Mouse (Mus musculus) hindbrain, embryonic 13.5 days (tissue): ENCODE data around the gene Thap4. TPM values are rescaled to one million over a fixed set of nuclear protein-coding genes. Genes with fewer than 3 reads are reported as not detected.
A peak's percentile ranks its signal among the peaks of the same experiment; 100 is the strongest.

ENCODE experiments used
- ATAC-seq: fragments of 200-750 bp; cut with Nextera tagmentation; 2 replicates; pipeline ENCODE4 v1.8.0; 2017; ENCODE audit warnings: moderate TSS enrichment; ENCODE audit not compliant: low FRiP score
- H3K27ac ChIP-seq: fragments of 300-500 bp; sonication (generic); 2 replicates; pipeline ENCODE4 v1.5.1; 2015; ENCODE audit warnings: inconsistent platforms, mild to moderate bottlenecking, moderate library complexity
- H3K27me3 ChIP-seq: fragments of 300-500 bp; sonication (generic); 2 replicates; pipeline ENCODE4 v1.6.1; 2015; ENCODE audit warnings: mild to moderate bottlenecking, inconsistent platforms
- H3K36me3 ChIP-seq: fragments of 300-500 bp; sonication (generic); 2 replicates; pipeline ENCODE4 v1.6.1; 2015; ENCODE audit warnings: mild to moderate bottlenecking, inconsistent platforms
- H3K4me1 ChIP-seq: fragments of 300-500 bp; sonication (generic); replicated peaks from 2 replicates; pipeline ENCODE4 v1.6.1; 2015; ENCODE audit warnings: inconsistent platforms
- H3K4me2 ChIP-seq: fragments of 300-500 bp; sonication (generic); 2 replicates; pipeline ENCODE4 v1.6.1; 2015; ENCODE audit warnings: inconsistent platforms, mild to moderate bottlenecking, moderate library complexity
- H3K4me3 ChIP-seq: fragments of 300-500 bp; sonication (generic); 2 replicates; pipeline ENCODE4 v1.5.1; 2015; ENCODE audit warnings: mild to moderate bottlenecking, inconsistent platforms
- H3K9ac ChIP-seq: fragments of 300-500 bp; sonication (generic); 2 replicates; pipeline ENCODE4 v1.6.1; 2015; ENCODE audit warnings: mild to moderate bottlenecking, inconsistent platforms
- H3K9me3 ChIP-seq: fragments of 300-500 bp; sonication (generic); 2 replicates; pipeline ENCODE4 v1.6.1; 2016; ENCODE audit warnings: inconsistent platforms
- WGBS: fragments of 180-500 bp; shearing (Covaris S2); methylation state at CpG from one replicate; pipeline ENCODE4 v1.1.7; 2015; 5-methylcytosine and 5-hydroxymethylcytosine counted together
- polyA plus RNA-seq: library from polyadenylated mRNA; unstranded; fragments of >200 nt; fragmentation: Nextera tagmentation; extraction: Ambion mirVana; gene quantifications from 2 replicates; pipeline ENCODE4 v1.2.1, GENCODE M21; 2015

Thap4 gene
- polyA plus RNA-seq, 1 experiment from 2014 or later, result 41.3 TPM

GRCm38 (mm10) chr1:93702106-93702505 is 52.6 kb downstream of the Thap4 start:
- no peak overlapping the region for H3K4me2 ChIP-seq
- ATAC-seq, result no peak
- H3K27ac ChIP-seq, result no peak overlapping the region
- no peaks in the 10 kb centered on the region for H3K9me3 ChIP-seq
- H3K4me3 ChIP-seq, result no peak overlapping the region
- 85% methylated on average over 1 of the region's 1 CpGs for WGBS
- no peaks in the 10 kb centered on the region for H3K27me3 ChIP-seq
- H3K36me3 ChIP-seq, result peaks cover 27% of the 10 kb centered on the region
- no peak overlapping the region for H3K9ac ChIP-seq
- H3K4me1 ChIP-seq, result no peaks in the 10 kb centered on the region

GRCm38 (mm10) chr1:93699159-93699558 is 55.5 kb downstream of the Thap4 start:
- WGBS, result 90% methylated on average over 4 of the region's 4 CpGs
- Histone ChIP-seq H3K4me3 (no peak overlapping the region), H3K36me3 (peaks cover 33% of the 10 kb centered on the region), H3K9me3 (no peaks in the 10 kb centered on the region), H3K4me2 (no peak overlapping the region), H3K27me3 (no peaks in the 10 kb centered on the region), H3K27ac (no peak overlapping the region), H3K9ac (no peak overlapping the region), H3K4me1 (no peaks in the 10 kb centered on the region)
- ATAC-seq, result no peak

GRCm38 (mm10) chr1:93697317-93697716 is 57.3 kb downstream of the Thap4 start:
- H3K9me3 ChIP-seq, result no peaks in the 10 kb centered on the region
- H3K27me3 ChIP-seq, result no peaks in the 10 kb centered on the region
- 64% methylated on average over 3 of the region's 3 CpGs for WGBS
- H3K4me3 ChIP-seq, result no peak overlapping the region
- H3K27ac ChIP-seq, result no peak overlapping the region
- H3K9ac ChIP-seq, result no peak overlapping the region
- ATAC-seq, result no peak
- H3K4me2 ChIP-seq, result no peak overlapping the region
- no peaks in the 10 kb centered on the region for H3K4me1 ChIP-seq
- H3K36me3 ChIP-seq, result peaks cover 29% of the 10 kb centered on the region

- WGBS, result 90% methylated on average over 6 of the region's 6 CpGs
- Histone ChIP-seq H3K27ac (no peak overlapping the region), H3K4me1 (no peaks in the 10 kb centered on the region), H3K9ac (no peak overlapping the region), H3K4me3 (no peak overlapping the region), H3K9me3 (no peaks in the 10 kb centered on the region), H3K4me2 (no peak overlapping the region), H3K27me3 (no peaks in the 10 kb centered on the region), H3K36me3 (peaks cover 45% of the 10 kb centered on the region)
- no peak for ATAC-seq
Measured at GRCm38 (mm10) chr1:93694966-93695365, 59.7 kb downstream of the Thap4 start.

GRCm38 (mm10) chr1:93693943-93694342 is 60.7 kb downstream of the Thap4 start:
- Histone ChIP-seq H3K27ac (no peak overlapping the region), H3K9me3 (no peaks in the 10 kb centered on the region), H3K27me3 (no peaks in the 10 kb centered on the region), H3K4me1 (no peaks in the 10 kb centered on the region), H3K36me3 (peaks cover 45% of the 10 kb centered on the region), H3K4me2 (no peak overlapping the region), H3K4me3 (no peak overlapping the region), H3K9ac (no peak overlapping the region)
- no peak for ATAC-seq
- 94% methylated on average over 10 of the region's 10 CpGs for WGBS

- Histone ChIP-seq H3K27ac (no peak overlapping the region), H3K4me3 (no peak overlapping the region), H3K27me3 (no peaks in the 10 kb centered on the region), H3K36me3 (peaks cover 45% of the 10 kb centered on the region), H3K4me1 (no peaks in the 10 kb centered on the region), H3K4me2 (no peak overlapping the region), H3K9ac (no peak overlapping the region), H3K9me3 (no peaks in the 10 kb centered on the region)
- ATAC-seq, result no peak
- 92% methylated on average over 3 of the region's 3 CpGs for WGBS
Measured at GRCm38 (mm10) chr1:93693502-93693901, 61.2 kb downstream of the Thap4 start.

GRCm38 (mm10) chr1:93692773-93693172 is 61.9 kb downstream of the Thap4 start:
- no peak overlapping the region for H3K27ac ChIP-seq
- no peak overlapping the region for H3K9ac ChIP-seq
- peaks cover 45% of the 10 kb centered on the region for H3K36me3 ChIP-seq
- H3K9me3 ChIP-seq, result no peaks in the 10 kb centered on the region
- 97% methylated on average over 9 of the region's 9 CpGs for whole genome bisulfite sequencing
- peaks cover 6% of the 10 kb centered on the region for H3K4me1 ChIP-seq
- no peaks in the 10 kb centered on the region for H3K27me3 ChIP-seq
- H3K4me3 ChIP-seq, result no peak overlapping the region
- H3K4me2 ChIP-seq, result no peak overlapping the region
- ATAC-seq, result no peak

GRCm38 (mm10) chr1:93691786-93692357 is 62.8 kb downstream of the Thap4 start:
- peaks cover 15% of the 10 kb centered on the region for H3K4me1 ChIP-seq
- 78% methylated on average over 10 of the region's 10 CpGs for WGBS
- H3K36me3 ChIP-seq, result peaks cover 45% of the 10 kb centered on the region
- no peak overlapping the region for H3K4me2 ChIP-seq
- no peak overlapping the region for H3K4me3 ChIP-seq
- H3K27me3 ChIP-seq, result no peaks in the 10 kb centered on the region
- no peaks in the 10 kb centered on the region for H3K9me3 ChIP-seq
- no peak for ATAC-seq
- no peak overlapping the region for H3K27ac ChIP-seq
- H3K9ac ChIP-seq, result no peak overlapping the region

- WGBS, result 96% methylated on average over 8 of the region's 8 CpGs
- H3K27me3 ChIP-seq, result no peaks in the 10 kb centered on the region
Measured at GRCm38 (mm10) chr1:93691106-93691505, 63.6 kb downstream of the Thap4 start.

GRCm38 (mm10) chr1:93689901-93690496 is 64.7 kb downstream of the Thap4 start:
- Histone ChIP-seq H3K9me3 (no peaks in the 10 kb centered on the region), H3K9ac (no peak overlapping the region), H3K27me3 (no peaks in the 10 kb centered on the region), H3K36me3 (peaks cover 28% of the 10 kb centered on the region), H3K27ac (no peak overlapping the region), H3K4me3 (no peak overlapping the region), H3K4me1 (peaks cover 30% of the 10 kb centered on the region), H3K4me2 (no peak overlapping the region)
- ATAC-seq, result no peak
- WGBS, result 82% methylated on average over 7 of the region's 7 CpGs

More at GRCm38 (mm10) chr1:93691106-93691505, 63.6 kb downstream of the Thap4 start:
- Histone ChIP-seq H3K4me3 (no peak overlapping the region), H3K27ac (no peak overlapping the region), H3K9me3 (no peaks in the 10 kb centered on the region), H3K4me2 (no peak overlapping the region), H3K36me3 (peaks cover 39% of the 10 kb centered on the region), H3K4me1 (peaks cover 22% of the 10 kb centered on the region), H3K9ac (no peak overlapping the region)
- no peak for ATAC-seq

- Histone ChIP-seq H3K27me3 (peaks cover 13% of the 10 kb centered on the region), H3K4me2 (no peak overlapping the region), H3K9me3 (no peaks in the 10 kb centered on the region), H3K4me1 (peaks cover 30% of the 10 kb centered on the region), H3K9ac (no peak overlapping the region), H3K27ac (no peak overlapping the region), H3K36me3 (peaks cover 16% of the 10 kb centered on the region; the same call in 1 of the 2 replicates), H3K4me3 (no peak overlapping the region)
- 82% methylated on average over 8 of the region's 8 CpGs for WGBS
- 0 out of 2 replicates have a peak, but pooled peaks have one; percentile 9 for ATAC-seq
Measured at GRCm38 (mm10) chr1:93688154-93688553, 66.5 kb downstream of the Thap4 start.

- WGBS, result 50% methylated on average over 3 of the region's 3 CpGs
- H3K9ac ChIP-seq, result peak overlapping the region; percentile 89
- H3K27ac ChIP-seq, result peak overlapping the region; percentile 85
- H3K9me3 ChIP-seq, result no peaks in the 10 kb centered on the region
- H3K4me2 ChIP-seq, result peak overlapping the region; percentile 76
- ATAC-seq, result no peak
- H3K36me3 ChIP-seq, result peaks cover 15% of the 10 kb centered on the region; the same call in 1 of the 2 replicates
- peak overlapping the region; percentile 64 for H3K4me3 ChIP-seq
- H3K4me1 ChIP-seq, result peaks cover 30% of the 10 kb centered on the region
- H3K27me3 ChIP-seq, result peaks cover 13% of the 10 kb centered on the region
Measured at GRCm38 (mm10) chr1:93686961-93687320, 67.7 kb downstream of the Thap4 start.
